Mouse (Mus musculus) MEL (cell line): ENCODE results near the gene Sfr1. TPM values are rescaled to one million over a fixed set of nuclear protein-coding genes. Genes with fewer than 3 reads are reported as not detected.
A peak's percentile ranks its signal among the peaks of the same experiment; 100 is the strongest.

ENCODE experiments used
- DNase-seq: peaks from one replicate; pipeline ENCODE4 v3.0.0; 2011; ENCODE audit warnings: low read depth, low spot score
- H3K27ac ChIP-seq: 2 replicates; pipeline ENCODE4 v1.5.1; 2012; ENCODE audit warnings: low read depth, mild to moderate bottlenecking, control low read depth, low read length, moderate library complexity; ENCODE audit not compliant: control insufficient read depth
- H3K27me3 ChIP-seq, 2 experiments: fragments of 150-350 bp in 1 of 2; sonication (generic) in 1 of 2; 2 replicates each; pipeline ENCODE4 v1.6.1; 2012; ENCODE audit warnings: low read length in 2 of 2, mild to moderate bottlenecking in 2 of 2, improper control_type of control experiment in 1 of 2, moderate library complexity in 1 of 2; ENCODE audit not compliant: insufficient read depth in 2 of 2, control insufficient read depth in 1 of 2
- H3K36me3 ChIP-seq, 2 experiments: 2 replicates each; pipeline ENCODE4 v1.6.1; 2012 to 2014; ENCODE audit warnings: low read length in 2 of 2, improper control_type of control experiment in 1 of 2, inconsistent platforms in 1 of 2, mild to moderate bottlenecking in 1 of 2; ENCODE audit not compliant: insufficient read depth in 2 of 2, control insufficient read depth in 1 of 2
- H3K4me1 ChIP-seq, 2 experiments: fragments of 150-350 bp in 1 of 2; sonication (generic) in 1 of 2; 2 replicates each; pipeline ENCODE4 v1.6.1; 2012; ENCODE audit warnings: low read length in 2 of 2, improper control_type of control experiment in 1 of 2, mild to moderate bottlenecking in 1 of 2; ENCODE audit not compliant: insufficient read depth in 2 of 2, control insufficient read depth in 1 of 2
- H3K4me3 ChIP-seq, 2 experiments: fragments of 150-350 bp in 1 of 2; sonication (generic) in 1 of 2; 2 replicates each; pipeline ENCODE4 v1.5.1; 2012; ENCODE audit warnings: low read depth in 2 of 2, low read length in 2 of 2, mild to moderate bottlenecking in 2 of 2, moderate library complexity in 2 of 2, control low read depth in 1 of 2, improper control_type of control experiment in 1 of 2; ENCODE audit not compliant: control insufficient read depth in 1 of 2, insufficient read depth in 1 of 2
- H3K79me2 ChIP-seq: 2 replicates; pipeline ENCODE4 v1.6.1; 2012; ENCODE audit warnings: mild to moderate bottlenecking, low read length, moderate library complexity; ENCODE audit not compliant: control insufficient read depth, poor library complexity, insufficient read depth
- H3K9ac ChIP-seq: 2 replicates; pipeline ENCODE4 v1.6.1; 2012; ENCODE audit warnings: low read depth, mild to moderate bottlenecking, control low read depth, low read length, moderate library complexity; ENCODE audit not compliant: control insufficient read depth, poor library complexity, severe bottlenecking
- H3K9me3 ChIP-seq: fragments of 150-350 bp; sonication (generic); replicated peaks from 2 replicates; pipeline ENCODE4 v1.6.1; 2012; ENCODE audit warnings: mild to moderate bottlenecking, low read length, improper control_type of control experiment, moderate library complexity; ENCODE audit not compliant: insufficient read depth
- CHD1 ChIP-seq: IDR thresholded peaks from 2 replicates; pipeline ENCODE4 v1.6.1; 2012; ENCODE audit warnings: low read depth, mild to moderate bottlenecking, inconsistent platforms, low read length, improper control_type of control experiment
- E2F4 ChIP-seq: IDR thresholded peaks from 2 replicates; pipeline ENCODE4 v1.6.1; 2011; ENCODE audit warnings: low read depth, low read length, improper control_type of control experiment, borderline replicate concordance
- ELF1 ChIP-seq: IDR thresholded peaks from 2 replicates; pipeline ENCODE4 v1.6.1; 2014; ENCODE audit warnings: low read depth, mild to moderate bottlenecking, inconsistent platforms, low read length, improper control_type of control experiment, moderate library complexity
- EP300 ChIP-seq, 2 experiments: IDR thresholded peaks; 2 replicates each; pipeline ENCODE4 v1.6.1; 2011; ENCODE audit warnings: improper control_type of control experiment in 2 of 2, low read length in 2 of 2, low read depth in 1 of 2, mild to moderate bottlenecking in 1 of 2
- GABPA ChIP-seq: IDR thresholded peaks from 2 replicates; pipeline ENCODE4 v1.6.1; 2012; ENCODE audit warnings: low read depth, mild to moderate bottlenecking, inconsistent platforms, low read length, improper control_type of control experiment, moderate library complexity
- GATA1 ChIP-seq: IDR thresholded peaks from 2 replicates; pipeline ENCODE4 v1.6.1; 2011; ENCODE audit warnings: low read depth, low read length, improper control_type of control experiment
- JUND ChIP-seq: IDR thresholded peaks from 2 replicates; pipeline ENCODE4 v1.6.1; 2011; ENCODE audit warnings: low read depth, mild to moderate bottlenecking, improper control_type of control experiment, low read length
- MAFK ChIP-seq: IDR thresholded peaks from 2 replicates; pipeline ENCODE4 v1.6.1; 2011; ENCODE audit warnings: low read depth, mild to moderate bottlenecking, low read length, improper control_type of control experiment, borderline replicate concordance
- MAX ChIP-seq: IDR thresholded peaks from 2 replicates; pipeline ENCODE4 v1.6.1; 2011; ENCODE audit warnings: low read length, improper control_type of control experiment
- MYB ChIP-seq: IDR thresholded peaks from 2 replicates; pipeline ENCODE4 v1.6.1; 2011; ENCODE audit warnings: mild to moderate bottlenecking, low read depth, low read length, improper control_type of control experiment
- NELFE ChIP-seq: IDR thresholded peaks from 2 replicates; pipeline ENCODE4 v1.6.1; 2011; ENCODE audit warnings: low read depth, low read length, improper control_type of control experiment
- POLR2A ChIP-seq, 2 experiments: IDR thresholded peaks; 2 replicates each; pipeline ENCODE4 v1.6.1; 2011 to 2012; ENCODE audit warnings: low read length in 2 of 2, mild to moderate bottlenecking in 2 of 2, control low read depth in 1 of 2, improper control_type of control experiment in 1 of 2, low read depth in 1 of 2, moderate library complexity in 1 of 2; ENCODE audit not compliant: control insufficient read depth in 1 of 2, insufficient read depth in 1 of 2, poor library complexity in 1 of 2
- POLR2AphosphoS2 ChIP-seq: IDR thresholded peaks from 2 replicates; pipeline ENCODE4 v1.6.1; 2011; ENCODE audit warnings: low read length, improper control_type of control experiment
- POLR2AphosphoS5 ChIP-seq: IDR thresholded peaks from 2 replicates; pipeline ENCODE4 v1.6.1; 2012; ENCODE audit warnings: low read depth, borderline replicate concordance, mild to moderate bottlenecking, inconsistent platforms, low read length, moderate library complexity, mixed read lengths
- RCOR1 ChIP-seq: IDR thresholded peaks from 2 replicates; pipeline ENCODE4 v1.6.1; 2012; ENCODE audit warnings: low read depth, mild to moderate bottlenecking, inconsistent platforms, low read length, improper control_type of control experiment
- SMC3 ChIP-seq: IDR thresholded peaks from 2 replicates; pipeline ENCODE4 v1.6.1; 2011; ENCODE audit warnings: low read depth, low read length, improper control_type of control experiment
- TAL1 ChIP-seq: IDR thresholded peaks from 2 replicates; pipeline ENCODE4 v1.6.1; 2012; ENCODE audit warnings: mild to moderate bottlenecking, inconsistent platforms, low read length, moderate library complexity, mixed read lengths
- TCF12 ChIP-seq: IDR thresholded peaks from 2 replicates; pipeline ENCODE4 v1.6.1; 2014; ENCODE audit warnings: low read depth, mild to moderate bottlenecking, inconsistent platforms, low read length, improper control_type of control experiment, moderate library complexity
- UBTF ChIP-seq: IDR thresholded peaks from 2 replicates; pipeline ENCODE4 v1.6.1; 2012; ENCODE audit warnings: low read depth, mild to moderate bottlenecking, inconsistent platforms, low read length, improper control_type of control experiment, moderate library complexity, borderline replicate concordance; ENCODE audit not compliant: insufficient read depth
- polyA plus RNA-seq, 2 experiments: library from polyadenylated mRNA; stranded (reverse) in 1 of 2; unstranded in 1 of 2; fragments of >175 nt in 1 of 2; fragments of >200 nt in 1 of 2; gene quantifications; 2 replicates each; pipeline versions ENCODE4 v1.2.1 to v1.2.4; 2012; ENCODE audit warnings: low replicate concordance in 2 of 2, low read depth in 1 of 2; ENCODE audit not compliant: insufficient read length in 2 of 2, insufficient read depth in 1 of 2, missing spikeins in 1 of 2
- total RNA-seq: library from RNA; depleted of rRNA; stranded (reverse); fragments of 300-350 nt; gene quantifications from 2 replicates; pipeline ENCODE4 v1.2.3, GENCODE M21; 2012

Sfr1 gene
- total and polyA plus RNA-seq, 3 experiments, result 74.0 to 91.0 TPM; not detected in 1

DNA sequence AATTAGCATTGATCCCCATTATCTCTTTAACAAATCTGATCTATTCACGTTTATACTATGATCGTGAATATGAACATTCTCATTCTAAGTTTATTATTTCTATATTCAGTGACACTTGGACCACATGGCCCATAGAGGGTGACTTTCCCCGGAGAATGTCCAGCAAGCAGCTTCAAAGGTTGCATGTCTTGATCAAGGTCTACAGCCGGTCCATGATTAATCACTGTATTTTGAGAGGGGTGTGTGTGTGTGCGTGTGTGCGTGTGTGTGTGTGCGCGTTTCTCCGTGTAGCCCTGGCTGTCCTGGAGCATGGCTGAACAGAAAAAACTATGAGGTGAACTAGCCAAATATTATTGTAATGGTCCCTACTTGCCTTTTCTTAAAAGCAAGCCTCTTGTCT, 21.0 kb downstream of the Sfr1 start:
- no peaks in the 10 kb centered on the region for H3K9me3 ChIP-seq
- TF ChIP-seq POLR2AphosphoS5 (no peak), SMC3 (no peak), JUND (no peak), TCF12 (no peak), E2F4 (no peak)
- H3K27ac ChIP-seq, result no peak overlapping the region
- DNase-seq, result no peak
- no peak overlapping the region for H3K9ac ChIP-seq
- no peaks in the 10 kb centered on the region for H3K4me1 ChIP-seq
- no peaks in the 10 kb centered on the region for H3K79me2 ChIP-seq
- H3K36me3 ChIP-seq, result no peaks in the 10 kb centered on the region
- no peak overlapping the region for H3K4me3 ChIP-seq
- H3K27me3 ChIP-seq, result peaks cover 0 to 3% of the 10 kb centered on the region in 2 experiments; a peak in 2 of 4 replicates

DNA sequence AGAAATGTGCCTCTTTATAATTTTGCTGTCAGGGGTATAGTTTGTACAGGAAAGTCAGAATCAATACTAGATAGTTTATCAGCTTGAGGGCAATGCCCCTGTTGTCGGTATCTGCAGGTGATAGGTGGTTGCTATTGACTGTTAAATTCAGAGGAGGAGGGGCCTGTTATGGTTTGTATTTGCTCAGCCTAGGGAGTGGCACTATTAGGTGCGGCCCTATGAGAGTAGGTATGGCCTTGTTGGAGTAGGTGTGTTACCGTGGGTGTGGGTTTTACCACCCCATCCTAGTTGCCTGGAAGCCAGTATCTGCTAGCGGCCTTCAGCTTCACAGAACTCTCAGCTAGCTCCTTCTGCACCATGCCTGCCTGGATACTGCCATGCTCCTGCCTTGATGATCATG, 22.4 kb downstream of the Sfr1 start:
- Histone ChIP-seq H3K9ac (no peak overlapping the region), H3K27ac (no peak overlapping the region), H3K4me3 (no peak overlapping the region), H3K4me1 (no peaks in the 10 kb centered on the region), H3K79me2 (no peaks in the 10 kb centered on the region), H3K9me3 (no peaks in the 10 kb centered on the region), H3K27me3 (peaks cover 0 to 3% of the 10 kb centered on the region in 2 experiments; a peak in 2 of 4 replicates)
- DNase-seq, result no peak
- no peak for TF ChIP-seq TCF12
- no peak for TF ChIP-seq POLR2A (IDR thresholded peaks at IDR 0.05; ENCODE audit: control insufficient read depth in 1 of 2, insufficient read depth in 1 of 2, low read depth in 1 of 2, low read length in 2 of 2, poor library complexity in 1 of 2)
- TF ChIP-seq NELFE, result no peak
- TF ChIP-seq UBTF, result no peak
- TF ChIP-seq MAFK, result no peak
- TF ChIP-seq MAX, result no peak
- TF ChIP-seq ELF1, result no peak
- TF ChIP-seq GATA1, result no peak
- no peak for TF ChIP-seq GABPA
- TF ChIP-seq, all 39 proteins: peak for 0
- no peaks in the 10 kb centered on the region for H3K36me3 ChIP-seq

DNA sequence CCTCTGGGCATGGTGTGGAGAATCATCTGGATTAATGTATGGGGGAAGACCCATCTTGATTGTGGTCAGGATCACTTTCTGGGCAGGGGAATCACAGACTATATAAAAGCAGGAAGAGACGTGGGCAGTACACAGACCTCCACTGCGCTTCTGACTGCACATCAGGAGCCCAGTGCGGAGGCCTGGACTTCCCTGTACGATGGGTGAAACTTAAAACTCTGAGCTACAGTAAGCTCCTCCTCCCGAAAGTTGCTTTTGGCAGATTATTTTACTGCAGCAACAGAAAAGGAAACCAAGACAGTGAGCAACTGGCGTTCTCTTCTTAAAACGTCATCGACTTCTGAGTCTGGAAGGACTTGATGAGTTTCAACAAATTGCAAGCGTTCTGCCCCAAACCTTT, 23.4 kb downstream of the Sfr1 start:
- Histone ChIP-seq H3K9ac (no peak overlapping the region), H3K9me3 (no peaks in the 10 kb centered on the region), H3K4me1 (no peaks in the 10 kb centered on the region), H3K79me2 (no peaks in the 10 kb centered on the region), H3K36me3 (no peaks in the 10 kb centered on the region), H3K4me3 (0 out of 4 replicates have a peak overlapping the region, but pooled peaks of 1 of the 2 experiments have one; percentile 22), H3K27ac (no peak overlapping the region), H3K27me3 (peaks cover 0 to 3% of the 10 kb centered on the region in 2 experiments; a peak in 2 of 4 replicates)
- TF ChIP-seq POLR2AphosphoS2, result no peak
- no peak for TF ChIP-seq TCF12
- no peak for TF ChIP-seq MYB
- no peak for TF ChIP-seq CHD1
- TF ChIP-seq EP300 (IDR thresholded peaks at IDR 0.05; ENCODE audit: low read depth in 1 of 2, low read length in 2 of 2), result no peak
- TF ChIP-seq TAL1, result no peak
- no peak for TF ChIP-seq RCOR1
- TF ChIP-seq MAFK, result no peak
- DNase-seq, result peak; percentile 54
